Comparison of ENCODE assay signal across 18 mouse cellular contexts in genomic region chr19:17783231-17783630, GRCm38 (mm10). TPM values are rescaled to one million over a fixed set of nuclear protein-coding genes. Genes with fewer than 3 reads are reported as not detected.
"Had no signal": no experiment of that assay in that cellular context is flagged by ENCODE, and none has a peak within 500 bp of the region (broad histone marks: within the 10 kb centered on the region; RNA-seq: fewer than 3 reads in every experiment).

No protein-coding gene starts in this region.

- H3K27me3 ChIP-seq: midbrain, embryonic 12.5 days; neural tube, embryonic 13.5 days; neural tube, embryonic 15.5 days had no signal

- H3K4me2 ChIP-seq: lung, embryonic 14.5 days; midbrain, embryonic 12.5 days; neural tube, embryonic 13.5 days; neural tube, embryonic 15.5 days had no signal

- H3K9ac ChIP-seq: lung, embryonic 14.5 days; midbrain, embryonic 12.5 days; neural tube, embryonic 13.5 days; neural tube, embryonic 15.5 days had no signal

- H3K36me3 ChIP-seq: midbrain, embryonic 12.5 days; neural tube, embryonic 13.5 days; neural tube, embryonic 15.5 days had no signal

- H3K4me1 ChIP-seq: midbrain, embryonic 12.5 days; neural tube, embryonic 13.5 days; neural tube, embryonic 15.5 days had no signal

- H3K9me3 ChIP-seq: midbrain, embryonic 12.5 days; neural tube, embryonic 13.5 days; neural tube, embryonic 15.5 days had no signal

- DNase-seq: lung, adult 18-20 months; lung, embryonic 14.5 days; lung, postnatal 10 days; lung, postnatal 4 days; midbrain, embryonic 14.5 days; retina, postnatal 1 day; right cerebral cortex, adult 18-20 months; right cerebral cortex, postnatal 25 days; right cerebral cortex, postnatal 4 days; spleen, adult 18-20 months; thymus, adult 18-20 months; thymus, postnatal 14 days; thymus, postnatal 36 days had no signal

- ATAC-seq: midbrain, embryonic 16.5 days had no signal

- H3K4me3 ChIP-seq: midbrain, embryonic 12.5 days; myocyte; neural tube, embryonic 13.5 days; neural tube, embryonic 15.5 days had no signal

- H3K27ac ChIP-seq: midbrain, embryonic 12.5 days; neural tube, embryonic 13.5 days; neural tube, embryonic 15.5 days had no signal

RNA-seq across cellular contexts. Expression of gene Pcsk5, which starts 54.2 kb away (rescaled TPM):
- polyA plus RNA-seq: myocyte had no signal
